In genomic region chr13:68997821-68998551, GRCm38 (mm10) we compare ENCODE assay signal across 8 mouse cellular contexts. TPM values are rescaled to one million over a fixed set of nuclear protein-coding genes. Genes with fewer than 3 reads are reported as not detected.
DNase-seq lines count a peak whose midpoint lies in the region; ATAC-seq and TF ChIP-seq lines count a peak whose summit lies in the region.

No protein-coding gene starts in this region.

- peak overlapping the region; percentile 85 for H3K27ac ChIP-seq in lung, embryonic 15.5 days
- H3K27ac ChIP-seq in limb, embryonic 14.5 days (replicated peaks; ENCODE audit: low read depth, low read length): peak overlapping the region; percentile 48

- peak overlapping the region; percentile 60 for H3K4me3 ChIP-seq in lung, embryonic 15.5 days
- H3K4me3 ChIP-seq in limb, embryonic 14.5 days (replicated peaks; ENCODE audit: low read length): peak overlapping the region; percentile 64

- H3K4me1 ChIP-seq in lung, embryonic 15.5 days: peaks cover 24% of the 10 kb centered on the region
- H3K4me1 ChIP-seq in limb, embryonic 14.5 days (ENCODE audit: control insufficient read depth, insufficient read depth, low read length): peaks cover 22% of the 10 kb centered on the region

- 6% methylated on average over 22 of the region's 22 CpGs for WGBS in lung, embryonic 15.5 days
- WGBS in limb, embryonic 14.5 days: 2% methylated on average over 22 of the region's 22 CpGs

- H3K27me3 ChIP-seq in lung, embryonic 15.5 days: peaks cover 27% of the 10 kb centered on the region
- no peaks in the 10 kb centered on the region for H3K27me3 ChIP-seq in limb, embryonic 14.5 days (ENCODE audit: control insufficient read depth, insufficient read depth, low read length)

- TF ChIP-seq POLR2A in limb, embryonic 14.5 days (IDR thresholded peaks at IDR 0.05; ENCODE audit: borderline replicate concordance, extremely low read depth, insufficient read depth, insufficient read length): no peak

- H3K9ac ChIP-seq in lung, embryonic 15.5 days: peak overlapping the region; percentile 80
- H3K9ac ChIP-seq in limb, embryonic 14.5 days (ENCODE audit: low read depth, low read length, severe bottlenecking): peak overlapping the region; percentile 77

- peak overlapping the region; percentile 78 for H3K4me2 ChIP-seq in lung, embryonic 15.5 days
- peak overlapping the region; percentile 88 for H3K4me2 ChIP-seq in limb, embryonic 14.5 days (replicated peaks; ENCODE audit: low read depth, low read length, severe bottlenecking)

- H3K9me3 ChIP-seq in lung, embryonic 15.5 days: no peaks in the 10 kb centered on the region
- H3K9me3 ChIP-seq in limb, embryonic 14.5 days (ENCODE audit: control insufficient read depth, low read length): no peaks in the 10 kb centered on the region

- DNase-seq in cerebellum, postnatal 10 days: peak; percentile 20 to 21
- no peak for DNase-seq in cerebellum, adult 18-20 months
- DNase-seq in lung, postnatal 25 days (ENCODE audit: low spot score): no peak
- peak; percentile 59 for DNase-seq in limb, embryonic 14.5 days (ENCODE audit: low spot score)
- DNase-seq in retina, embryonic 14.5 days (ENCODE audit: low spot score): peak; percentile 39
- no peak for DNase-seq in cerebellum, postnatal 36 days

- no peak for ATAC-seq in lung, embryonic 15.5 days (ENCODE audit: borderline replicate concordance, extremely low read depth, low FRiP score, low TSS enrichment)
- peak; percentile 13; the same call in 1 of the 2 replicates for ATAC-seq in limb, embryonic 14.5 days (ENCODE audit: low FRiP score, low read depth)
- no peak for ATAC-seq in megakaryocyte, adult 5-6 weeks (ENCODE audit: poor library complexity, severe bottlenecking)

- no peaks in the 10 kb centered on the region for H3K36me3 ChIP-seq in lung, embryonic 15.5 days
- H3K36me3 ChIP-seq in limb, embryonic 14.5 days (ENCODE audit: control insufficient read depth, insufficient read depth, low read length): no peaks in the 10 kb centered on the region

RNA-seq across cellular contexts. Expression of gene Adcy2, which starts 1.4 kb away (rescaled TPM):
- 20.6 and 22.2 TPM in 2 replicates for polyA plus RNA-seq in lung, embryonic 15.5 days (2015; fragmentation: Nextera tagmentation; extraction: Ambion mirVana)
- 16.0 and 17.7 TPM in 2 replicates for polyA plus RNA-seq in limb, embryonic 14.5 days (2012; rRNA removed)
- 12.8 TPM in 2 replicates for polyA plus RNA-seq in limb, embryonic 14.5 days (2014; fragmentation: Nextera tagmentation; extraction: Ambion mirVana)
- 0.09 TPM in 1 of 2 replicates, not detected in the other for total RNA-seq in megakaryocyte, adult 5-6 weeks (2015)
- 0.11 and 0.16 TPM in 2 replicates for total RNA-seq in megakaryocyte, adult 5-6 weeks (2017)

Comparison
In these comparisons a context has a peak if more than half of its experiments do, and no peak if none do; other contexts are left out.
1. DNase-seq: peak in cerebellum, postnatal 10 days (2 of 2), limb, embryonic 14.5 days (single experiment) and retina, embryonic 14.5 days (single experiment); none in cerebellum, adult 18-20 months (0 of 2), lung, postnatal 25 days (single experiment) and cerebellum, postnatal 36 days (0 of 2).